Mouse (Mus musculus) left cerebral cortex, postnatal 14 days (tissue): ENCODE measurements around the gene Lsm6. TPM values are rescaled to one million over a fixed set of nuclear protein-coding genes. Genes with fewer than 3 reads are reported as not detected.

ENCODE experiments used
- DNase-seq, 2 experiments: peaks; one replicate each; pipeline ENCODE4 v3.0.0; 2021 to 2022; ENCODE audit warnings: low spot score in 2 of 2, mixed read lengths in 1 of 2
- intact Hi-C: fragments of 180-260 bp; cut with DNase I; formaldehyde crosslinking; loops from one replicate; pipeline ENCODE4 v1.15.1; 2025
- total RNA-seq, 2 experiments: library from RNA; stranded (reverse); gene quantifications; 2 replicates each; pipeline ENCODE4 v1.2.3; 2021

Gene Lsm6
- total RNA-seq, 2 experiments from 2014 or later: 46.4 to 48.8 TPM

DNA sequence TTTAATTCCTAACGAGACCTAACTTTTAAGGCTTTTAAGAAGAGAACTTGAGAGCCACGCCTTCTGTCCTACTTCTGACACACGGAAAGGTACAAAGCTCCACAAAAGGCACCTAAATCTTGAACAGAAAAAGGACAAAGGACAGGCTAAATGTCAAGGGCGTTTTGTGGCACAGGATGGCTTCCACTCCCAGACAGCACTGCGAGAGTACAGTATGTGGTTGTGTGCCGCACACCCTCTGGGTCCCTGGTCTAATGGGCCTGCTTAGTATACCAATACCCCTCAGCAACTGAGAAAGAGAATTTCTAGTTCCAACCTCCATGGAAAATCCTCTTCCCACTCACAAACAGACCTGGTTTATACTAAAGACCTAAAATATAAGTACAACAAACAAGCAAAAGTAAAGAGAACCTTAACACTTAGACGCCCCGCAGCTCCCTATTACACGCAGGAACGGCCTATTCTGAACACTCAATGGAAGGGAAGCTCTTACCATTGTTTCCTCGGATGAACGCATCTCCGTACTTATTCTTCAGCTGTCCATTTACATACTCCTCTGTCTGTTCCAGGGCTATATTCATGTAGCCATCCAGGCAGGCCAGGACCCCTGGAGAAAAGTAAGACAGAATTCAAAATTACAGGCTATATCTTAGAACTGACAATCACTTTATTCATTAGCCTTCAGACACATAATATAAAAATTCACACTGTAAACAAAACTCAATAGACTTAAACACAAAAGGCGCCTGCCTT lies 11.3 kb downstream of the Lsm6 start:
- intact Hi-C loops: no loop called here
- DNase-seq: no peak

DNA sequence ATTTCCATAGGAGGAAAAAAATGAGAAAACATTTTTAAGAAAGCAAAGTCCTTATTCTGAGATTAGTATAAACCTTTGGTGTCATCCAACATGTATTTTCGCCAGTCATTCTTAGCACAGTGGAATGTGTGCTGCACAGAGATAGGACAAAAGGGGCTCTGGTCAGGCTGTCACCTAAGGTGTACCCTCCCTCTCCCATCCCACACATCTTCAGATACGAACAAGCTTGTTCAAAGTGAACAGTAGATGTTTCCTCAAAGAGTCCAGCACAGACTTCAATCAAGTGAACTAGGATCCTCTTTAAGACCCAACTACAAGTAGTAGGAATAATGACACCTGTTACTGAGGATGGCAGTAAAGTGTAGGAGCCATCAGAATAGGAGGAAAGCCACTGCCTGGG lies 12.1 kb downstream of the Lsm6 start:
- intact Hi-C loops: no loop called here
- DNase-seq: no peak

DNA sequence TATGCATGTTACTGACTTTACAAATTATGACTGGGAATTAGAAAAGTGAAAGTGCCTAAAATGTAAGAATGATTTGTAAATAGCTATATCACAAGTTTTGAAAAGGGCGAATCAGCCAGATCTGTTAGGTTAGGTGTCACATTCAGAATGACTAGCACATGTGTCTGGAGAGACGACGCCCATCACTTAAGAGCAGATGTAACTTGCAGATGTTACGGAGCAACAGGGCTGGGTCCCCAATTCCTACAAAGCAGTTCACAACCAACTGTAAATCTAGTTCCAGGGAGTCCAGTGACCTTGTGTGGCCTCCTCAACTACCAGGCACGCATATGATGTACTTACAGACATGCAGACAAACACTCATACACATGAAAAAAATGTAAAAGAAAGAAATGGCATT lies 12.5 kb downstream of the Lsm6 start:
- DNase-seq: no peak
- intact Hi-C loops: no loop called here

DNA sequence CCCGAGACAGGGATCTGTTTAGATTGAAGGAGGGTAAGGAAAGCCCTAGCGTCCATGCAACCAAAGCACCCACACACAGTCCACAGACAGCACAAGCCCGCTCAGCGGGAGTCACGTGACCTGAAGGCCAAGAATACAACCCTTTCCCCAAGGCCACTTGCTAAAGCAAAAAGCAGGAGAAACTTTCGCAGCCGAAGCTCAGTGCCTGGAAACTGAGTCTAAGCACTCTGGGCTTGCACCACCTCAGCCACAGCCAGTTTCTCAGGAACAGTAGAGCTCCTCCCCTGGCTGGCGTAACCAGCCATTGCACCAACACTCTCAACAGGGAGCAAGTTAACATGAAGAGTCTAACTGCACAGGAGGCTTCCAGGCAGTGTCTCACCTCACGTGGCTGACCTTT lies 13.7 kb downstream of the Lsm6 start:
- no peak for DNase-seq
- intact Hi-C loops: no loop called here

DNA sequence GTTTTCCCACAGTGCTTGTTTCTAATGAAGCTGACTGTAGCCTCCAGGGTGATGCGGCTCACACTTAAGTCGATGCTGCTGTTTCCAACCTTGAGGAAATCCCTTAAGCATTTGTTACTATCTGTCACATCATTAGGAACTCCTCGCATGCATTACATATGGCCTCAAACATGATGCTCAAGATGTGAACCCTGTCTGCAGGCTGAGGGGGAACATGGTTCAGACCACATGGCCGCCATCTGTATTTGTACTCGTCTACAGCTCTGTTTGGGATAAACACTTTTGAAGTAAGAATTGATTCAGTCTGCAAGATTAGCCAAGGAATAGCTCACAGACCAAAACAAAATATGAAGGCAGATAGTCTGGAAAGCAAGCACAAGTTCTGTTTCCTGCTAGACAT lies 14.9 kb downstream of the Lsm6 start:
- no peak for DNase-seq
- intact Hi-C loops: no loop called here

DNA sequence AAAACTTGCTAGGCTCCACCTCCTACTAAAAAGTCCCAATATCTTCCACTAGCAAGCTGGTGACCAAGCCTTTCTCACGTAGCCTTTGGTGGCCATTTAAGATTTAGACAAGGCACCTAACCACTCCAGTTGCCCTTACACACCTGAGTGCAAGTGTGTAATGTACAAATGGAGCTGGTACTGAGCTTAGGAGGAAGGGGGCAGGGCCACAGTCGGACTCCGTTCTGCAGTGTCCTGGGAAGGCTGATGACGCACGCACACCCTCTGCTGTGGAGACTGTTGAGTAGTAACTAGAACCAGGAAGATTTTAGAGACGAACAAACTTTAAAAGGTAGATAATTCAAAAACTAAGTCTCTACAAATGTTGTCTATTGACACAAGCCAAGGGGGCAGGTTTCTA lies 19.7 kb downstream of the Lsm6 start:
- no peak for DNase-seq
- intact Hi-C loops: no loop called here

DNA sequence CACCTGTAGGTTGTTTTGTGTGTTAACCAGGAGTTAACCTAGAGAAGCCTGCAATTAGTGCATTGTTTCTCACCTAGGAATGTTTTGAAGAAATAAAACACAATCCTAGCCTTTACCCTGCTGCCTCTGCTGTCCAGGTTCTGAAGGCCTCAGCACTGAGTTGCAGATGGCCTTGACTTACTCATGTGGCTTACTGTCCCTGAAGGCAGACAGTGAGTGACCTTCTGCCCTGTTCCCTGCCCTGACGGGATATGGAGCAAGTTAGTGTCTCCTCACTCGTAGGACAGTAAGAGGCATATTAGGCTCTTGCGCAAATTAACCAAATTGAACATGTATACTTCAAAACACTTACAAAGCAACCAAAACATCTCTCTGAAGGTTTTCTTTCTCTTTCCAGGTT lies 22.3 kb downstream of the Lsm6 start:
- DNase-seq: no peak
- intact Hi-C loops: no loop called here

DNA sequence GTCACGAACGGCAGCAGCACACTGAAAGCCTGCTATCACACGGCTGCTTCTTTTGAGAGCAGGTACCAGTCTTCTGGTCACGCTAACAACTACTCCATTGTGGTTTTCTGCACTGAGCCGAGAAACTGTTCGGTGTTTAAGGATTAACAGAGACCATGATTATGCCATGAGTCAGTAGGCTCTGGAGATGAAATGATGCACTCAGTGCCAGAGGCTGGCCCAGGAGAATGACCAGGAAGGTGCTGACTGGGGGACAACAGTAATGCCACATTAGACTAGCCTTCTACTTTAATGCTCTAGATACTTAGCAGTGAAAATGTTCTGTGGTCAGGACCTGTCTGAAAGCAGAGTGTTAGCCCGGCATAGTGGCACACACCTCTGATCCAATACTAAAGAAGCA lies 23.0 kb downstream of the Lsm6 start:
- DNase-seq: no peak
- intact Hi-C loops: no loop called here

DNA sequence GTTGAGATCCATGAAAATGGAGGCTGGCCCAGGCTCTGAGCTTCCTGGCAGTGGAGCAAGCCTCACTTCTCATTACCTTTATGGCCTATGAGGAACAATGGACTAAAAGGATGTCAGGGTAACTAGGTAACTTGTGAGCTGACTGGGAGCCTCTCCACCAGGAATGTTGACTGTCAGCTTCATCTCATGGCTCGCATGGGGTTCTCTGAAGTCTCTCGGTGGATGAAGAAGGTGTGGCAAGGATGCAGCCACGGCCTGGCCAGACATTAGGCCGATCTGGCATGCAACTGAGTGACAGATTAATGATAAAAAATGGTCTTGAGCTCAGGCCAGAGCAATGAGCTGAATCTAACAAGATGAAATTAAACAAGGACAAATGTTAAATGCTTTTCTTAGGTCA lies 27.7 kb downstream of the Lsm6 start:
- intact Hi-C loops: no loop called here
- DNase-seq: no peak

DNA sequence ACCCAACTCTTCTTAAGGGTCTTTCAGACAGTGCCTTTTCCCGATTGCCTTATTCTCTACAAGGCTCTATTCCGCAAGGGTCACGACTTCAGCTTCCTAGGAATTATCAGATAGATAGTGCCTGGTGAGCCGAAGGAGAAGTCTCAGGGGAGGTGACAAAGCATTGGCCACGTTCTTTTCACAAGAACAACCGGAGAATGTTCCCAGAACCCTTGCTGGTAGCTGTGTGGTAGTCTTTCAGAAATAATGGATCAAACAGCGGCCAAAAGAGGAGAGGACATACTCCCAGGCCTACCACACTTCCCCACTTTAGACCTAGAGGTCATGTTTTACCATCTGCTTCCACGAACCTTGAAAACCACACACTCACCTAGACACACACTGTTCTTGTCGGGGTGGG lies 44.1 kb downstream of the Lsm6 start:
- intact Hi-C loops: no loop called here
- DNase-seq: no peak

DNA sequence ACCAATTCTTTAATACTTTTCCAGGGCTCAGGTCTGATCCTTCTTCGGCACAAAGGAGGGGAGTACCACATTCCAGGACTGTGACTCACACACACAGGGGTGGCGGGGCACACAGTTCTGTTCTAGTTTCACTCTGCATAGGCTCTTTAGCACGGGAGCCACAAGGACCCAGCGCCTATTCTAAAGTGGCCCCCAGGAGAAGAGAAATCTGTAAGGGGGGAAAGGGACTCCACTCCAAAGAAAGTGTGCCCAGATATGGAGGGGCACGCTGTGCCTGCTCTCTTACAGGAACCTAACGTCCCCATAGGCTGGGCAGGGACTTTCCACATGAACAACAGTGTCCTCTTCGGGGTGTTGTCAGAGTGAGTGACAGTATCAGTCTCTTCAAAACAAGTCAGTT lies 49.7 kb downstream of the Lsm6 start:
- intact Hi-C loops: no loop called here
- no peak for DNase-seq

DNA sequence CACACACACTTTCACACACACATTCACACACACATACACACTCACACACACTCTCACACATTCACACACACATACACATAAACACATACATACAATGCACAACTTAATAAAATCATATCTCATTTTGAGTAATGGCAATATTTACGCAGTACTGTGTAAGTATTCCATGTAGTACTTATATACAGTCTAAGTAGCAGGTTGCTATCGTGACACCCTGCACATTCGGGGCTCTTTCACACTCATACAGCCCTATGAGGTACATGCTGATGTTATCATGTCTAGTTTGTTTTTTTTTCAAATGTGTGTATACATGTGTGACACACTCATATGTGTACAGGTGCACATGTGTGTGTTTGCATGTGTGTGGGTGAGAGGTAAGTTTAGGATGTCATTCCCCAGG lies 50.4 kb downstream of the Lsm6 start:
- DNase-seq: no peak
- intact Hi-C loops: no loop called here

DNA sequence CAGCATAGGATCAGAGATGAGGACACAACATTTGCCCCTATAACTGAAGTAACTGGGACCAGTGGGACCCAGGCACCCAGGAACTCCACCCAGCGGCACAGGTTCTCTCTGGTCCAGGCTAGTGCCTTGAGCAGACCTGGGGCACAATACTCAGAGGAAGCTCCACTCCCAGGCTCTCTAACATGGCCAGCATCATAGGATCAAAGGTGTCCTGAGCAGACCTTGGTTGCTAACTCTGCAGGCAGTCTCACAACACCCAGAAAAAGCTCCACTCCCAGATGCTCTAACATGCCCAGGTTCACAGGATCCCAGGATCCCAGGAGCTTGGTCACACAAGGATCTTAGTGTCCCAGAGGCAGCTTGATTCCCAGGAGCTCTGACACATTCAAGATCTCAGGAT lies 55.4 kb downstream of the Lsm6 start:
- no peak for DNase-seq
- intact Hi-C loops: no loop called here

DNA sequence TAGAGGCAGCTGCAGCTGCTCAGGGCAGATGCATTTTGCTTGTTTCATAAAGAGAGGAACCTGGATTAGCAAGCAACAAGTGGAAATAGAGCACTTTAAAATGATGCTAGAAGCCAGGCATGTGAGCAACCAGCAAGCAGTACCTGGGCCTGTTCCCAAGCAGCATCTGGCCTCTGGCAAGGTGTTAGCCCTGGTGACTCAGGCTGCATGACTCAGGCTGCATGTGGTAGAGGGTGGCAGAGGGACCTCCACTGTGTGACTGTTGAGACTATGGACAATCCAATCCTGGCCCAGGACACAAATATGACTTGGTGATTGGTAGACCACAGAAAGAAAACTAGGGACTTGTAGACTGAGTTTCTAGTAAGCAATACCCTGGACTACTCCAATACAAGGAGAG lies 56.0 kb downstream of the Lsm6 start:
- intact Hi-C loops: no loop called here
- no peak for DNase-seq

DNA sequence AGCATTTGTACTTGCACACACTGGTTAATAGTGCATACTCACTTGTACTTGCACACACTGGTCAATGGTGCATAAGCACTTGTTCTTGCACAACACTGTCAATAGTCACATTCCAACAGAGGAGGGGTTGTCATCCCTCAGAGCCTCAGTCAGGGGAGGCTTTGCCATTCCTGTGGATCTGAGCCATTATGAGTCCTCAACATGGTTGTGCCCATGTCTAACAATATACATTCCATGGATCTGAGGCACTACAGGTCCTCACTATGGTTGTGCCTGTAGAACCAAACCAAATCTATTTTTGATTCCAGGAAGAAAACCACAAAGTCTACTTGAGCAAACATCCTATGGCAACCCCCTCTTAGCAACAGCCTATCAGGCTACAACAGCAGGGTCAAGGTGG lies 61.8 kb downstream of the Lsm6 start:
- intact Hi-C loops: no loop called here
- DNase-seq: no peak

DNA sequence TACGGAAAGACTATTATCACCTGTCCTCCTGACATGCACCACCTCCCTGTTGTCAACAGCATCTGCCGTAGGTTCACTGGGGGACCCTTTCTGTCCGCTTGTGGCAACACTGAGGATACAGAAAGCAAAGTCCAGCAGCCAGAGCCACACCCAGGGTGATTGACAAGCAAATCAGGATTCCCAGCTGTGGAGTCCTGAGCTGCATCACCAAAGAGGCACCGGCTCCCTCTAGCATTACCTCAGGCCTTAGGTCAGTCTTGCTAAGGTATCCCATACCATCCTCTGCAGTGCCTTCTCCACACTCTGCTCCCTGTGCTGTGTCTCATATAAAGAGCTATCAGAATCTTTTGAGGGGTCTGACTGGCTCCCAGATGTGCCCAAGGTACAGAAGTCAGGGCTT lies 66.0 kb downstream of the Lsm6 start:
- intact Hi-C loops: no loop called here
- no peak for DNase-seq

Other genes with a start within 250 kb of the Lsm6 start
- gene Zfp827, start 207.3 kb upstream of the Lsm6 start, total RNA-seq: 10 to 100 TPM; 37.4 to 40.1 TPM